8 mouse cellular contexts compared by ENCODE assay signal in genomic region chrX:36816368-36816899, GRCm38 (mm10). TPM values are rescaled to one million over a fixed set of nuclear protein-coding genes. Genes with fewer than 3 reads are reported as not detected.
A peak's percentile ranks its signal among the peaks of the same experiment; 100 is the strongest.
DNase-seq lines count a peak whose midpoint lies in the region; ATAC-seq and TF ChIP-seq lines count a peak whose summit lies in the region.

No protein-coding gene starts in this region.

- H3K9ac ChIP-seq in liver, embryonic 12.5 days, result no peak overlapping the region
- H3K9ac ChIP-seq in forebrain, embryonic 12.5 days, result no peak overlapping the region
- H3K9ac ChIP-seq in limb, embryonic 12.5 days (replicated peaks), result no peak overlapping the region
- H3K9ac ChIP-seq in stomach, embryonic 14.5 days (replicated peaks; ENCODE audit: low read depth, low read length), result no peak overlapping the region

- WGBS in liver, embryonic 12.5 days (ENCODE audit: insufficient replicate concordance), result 50% methylated on average over 8 of the region's 8 CpGs
- 28% methylated on average over 8 of the region's 8 CpGs for WGBS in forebrain, embryonic 12.5 days
- WGBS in limb, embryonic 12.5 days, result 42% methylated on average over 8 of the region's 8 CpGs
- 24% methylated on average over 8 of the region's 8 CpGs for WGBS in stomach, embryonic 14.5 days
- WGBS in thymus, adult 2 months, result 83% methylated on average over 8 of the region's 8 CpGs

- no peaks in the 10 kb centered on the region for H3K27me3 ChIP-seq in liver, embryonic 12.5 days (replicated peaks)
- no peaks in the 10 kb centered on the region for H3K27me3 ChIP-seq in forebrain, embryonic 12.5 days
- no peaks in the 10 kb centered on the region for H3K27me3 ChIP-seq in limb, embryonic 12.5 days
- no peaks in the 10 kb centered on the region for H3K27me3 ChIP-seq in stomach, embryonic 14.5 days (ENCODE audit: control insufficient read depth, insufficient read depth, low read length)
- H3K27me3 ChIP-seq in thymus, adult 2 months (ENCODE audit: control insufficient read depth, insufficient read depth, low read length), result no peaks in the 10 kb centered on the region

- peak overlapping the region; percentile 66 for H3K4me2 ChIP-seq in liver, embryonic 12.5 days
- H3K4me2 ChIP-seq in forebrain, embryonic 12.5 days, result peak overlapping the region; percentile 36
- H3K4me2 ChIP-seq in limb, embryonic 12.5 days, result peak overlapping the region; percentile 48
- peak overlapping the region; percentile 34; the same call in 1 of the 2 replicates for H3K4me2 ChIP-seq in stomach, embryonic 14.5 days (replicated peaks; ENCODE audit: low read depth, low read length)

- H3K36me3 ChIP-seq in liver, embryonic 12.5 days, result no peaks in the 10 kb centered on the region
- H3K36me3 ChIP-seq in forebrain, embryonic 12.5 days (replicated peaks), result no peaks in the 10 kb centered on the region
- no peaks in the 10 kb centered on the region for H3K36me3 ChIP-seq in limb, embryonic 12.5 days
- H3K36me3 ChIP-seq in stomach, embryonic 14.5 days (ENCODE audit: control insufficient read depth, insufficient read depth, low read length), result no peaks in the 10 kb centered on the region
- no peaks in the 10 kb centered on the region for H3K36me3 ChIP-seq in thymus, adult 2 months (ENCODE audit: control insufficient read depth, insufficient read depth, low read length)

- no peak for DNase-seq in liver
- DNase-seq in urinary bladder, postnatal 10 days (ENCODE audit: low spot score), result no peak
- DNase-seq in adrenal gland, postnatal 14 days, result no peak
- no peak for DNase-seq in thymus, adult 2 months

- TF ChIP-seq POLR2A in thymus, adult 2 months (IDR thresholded peaks at IDR 0.05; ENCODE audit: control insufficient read depth, extremely low read depth, insufficient read depth, low read length, poor library complexity), result no peak

- no peak for ATAC-seq in liver, embryonic 12.5 days
- ATAC-seq in forebrain, embryonic 12.5 days (ENCODE audit: low FRiP score), result peak; percentile 44
- ATAC-seq in limb, embryonic 12.5 days (ENCODE audit: insufficient number of reproducible peaks, insufficient read depth, low FRiP score, low TSS enrichment, low read depth), result no peak
- peak; percentile 8; the same call in 1 of the 2 replicates for ATAC-seq in stomach, embryonic 14.5 days (ENCODE audit: insufficient number of reproducible peaks, insufficient read depth, low FRiP score, low read depth)

- H3K4me1 ChIP-seq in liver, embryonic 12.5 days, result peaks cover 12% of the 10 kb centered on the region
- peaks cover 13% of the 10 kb centered on the region for H3K4me1 ChIP-seq in forebrain, embryonic 12.5 days
- peaks cover 7% of the 10 kb centered on the region; the same call in 1 of the 2 replicates for H3K4me1 ChIP-seq in limb, embryonic 12.5 days (replicated peaks)
- no peaks in the 10 kb centered on the region for H3K4me1 ChIP-seq in stomach, embryonic 14.5 days (ENCODE audit: control insufficient read depth, insufficient read depth, low read length)
- no peaks in the 10 kb centered on the region for H3K4me1 ChIP-seq in thymus, adult 2 months (replicated peaks; ENCODE audit: control insufficient read depth, insufficient read depth, low read length)

- no peaks in the 10 kb centered on the region for H3K9me3 ChIP-seq in liver, embryonic 12.5 days (replicated peaks)
- no peaks in the 10 kb centered on the region for H3K9me3 ChIP-seq in forebrain, embryonic 12.5 days
- no peaks in the 10 kb centered on the region for H3K9me3 ChIP-seq in limb, embryonic 12.5 days
- H3K9me3 ChIP-seq in stomach, embryonic 14.5 days (ENCODE audit: control insufficient read depth, low read depth, low read length), result no peaks in the 10 kb centered on the region

- TF ChIP-seq CTCF in thymus, adult 2 months (IDR thresholded peaks at IDR 0.05; ENCODE audit: borderline replicate concordance, control insufficient read depth, extremely low read depth, insufficient read depth, low read length, poor library complexity), result no peak

- H3K4me3 ChIP-seq in liver, embryonic 12.5 days, result peak overlapping the region; percentile 32
- peak overlapping the region; percentile 8; the same call in 1 of the 2 replicates for H3K4me3 ChIP-seq in forebrain, embryonic 12.5 days (replicated peaks)
- H3K4me3 ChIP-seq in limb, embryonic 12.5 days (replicated peaks), result peak overlapping the region; percentile 16
- no peak overlapping the region for H3K4me3 ChIP-seq in stomach, embryonic 14.5 days (ENCODE audit: low read depth, low read length)
- H3K4me3 ChIP-seq in thymus, adult 2 months (ENCODE audit: control insufficient read depth, insufficient read depth, low read length), result no peak overlapping the region

- 0 out of 2 replicates have a peak overlapping the region, but pooled peaks have one; percentile 66 for H3K27ac ChIP-seq in liver, embryonic 12.5 days
- H3K27ac ChIP-seq in forebrain, embryonic 12.5 days, result peak overlapping the region; percentile 90
- peak overlapping the region; percentile 82; the same call in 1 of the 2 replicates for H3K27ac ChIP-seq in limb, embryonic 12.5 days
- peak overlapping the region; percentile 69; the same call in 1 of the 2 replicates for H3K27ac ChIP-seq in stomach, embryonic 14.5 days (ENCODE audit: low read length)
- H3K27ac ChIP-seq in thymus, adult 2 months (ENCODE audit: control insufficient read depth, insufficient read depth, low read length), result no peak overlapping the region

RNA-seq across cellular contexts. Expression of gene Slc25a5, which starts 21.0 kb away (rescaled TPM):
- polyA plus RNA-seq in liver, embryonic 12.5 days (2016; fragmentation: Nextera tagmentation; extraction: Ambion mirVana), result 641 and 655 TPM in 2 replicates
- polyA plus RNA-seq in forebrain, embryonic 12.5 days (2016; fragmentation: Nextera tagmentation; extraction: Ambion mirVana), result 694 and 710 TPM in 2 replicates
- polyA plus RNA-seq in limb, embryonic 12.5 days (2016; fragmentation: Nextera tagmentation; extraction: Ambion mirVana), result 417 and 433 TPM in 2 replicates
- polyA plus RNA-seq in stomach, embryonic 14.5 days (2014; fragmentation: Nextera tagmentation; extraction: Ambion mirVana), result 560 and 599 TPM in 2 replicates
- total RNA-seq in adrenal gland, postnatal 14 days (2021), result 588 and 637 TPM in 2 replicates
- polyA plus RNA-seq in thymus, adult 2 months (2012; rRNA removed), result 920 and 977 TPM in 2 replicates

RNA-seq across cellular contexts. Expression of gene Ube2a, which starts 57.3 kb away (rescaled TPM):
- 88.0 and 89.9 TPM in 2 replicates for polyA plus RNA-seq in liver, embryonic 12.5 days (2016; fragmentation: Nextera tagmentation; extraction: Ambion mirVana)
- polyA plus RNA-seq in forebrain, embryonic 12.5 days (2016; fragmentation: Nextera tagmentation; extraction: Ambion mirVana), result 120 and 122 TPM in 2 replicates
- polyA plus RNA-seq in limb, embryonic 12.5 days (2016; fragmentation: Nextera tagmentation; extraction: Ambion mirVana), result 123 and 124 TPM in 2 replicates
- polyA plus RNA-seq in stomach, embryonic 14.5 days (2014; fragmentation: Nextera tagmentation; extraction: Ambion mirVana), result 113 and 121 TPM in 2 replicates
- total RNA-seq in adrenal gland, postnatal 14 days (2021), result 62.5 and 64.4 TPM in 2 replicates
- 45.9 and 53.4 TPM in 2 replicates for polyA plus RNA-seq in thymus, adult 2 months (2012; rRNA removed)

RNA-seq across cellular contexts. Expression of gene C330007P06Rik, which starts 57.5 kb away (rescaled TPM):
- polyA plus RNA-seq in liver, embryonic 12.5 days (2016; fragmentation: Nextera tagmentation; extraction: Ambion mirVana), result 18.5 and 22.2 TPM in 2 replicates
- polyA plus RNA-seq in forebrain, embryonic 12.5 days (2016; fragmentation: Nextera tagmentation; extraction: Ambion mirVana), result 33.0 and 33.5 TPM in 2 replicates
- polyA plus RNA-seq in limb, embryonic 12.5 days (2016; fragmentation: Nextera tagmentation; extraction: Ambion mirVana), result 32.9 and 33.2 TPM in 2 replicates
- polyA plus RNA-seq in stomach, embryonic 14.5 days (2014; fragmentation: Nextera tagmentation; extraction: Ambion mirVana), result 34.5 and 35.0 TPM in 2 replicates
- total RNA-seq in adrenal gland, postnatal 14 days (2021), result 47.0 and 51.0 TPM in 2 replicates
- 15.3 and 18.9 TPM in 2 replicates for polyA plus RNA-seq in thymus, adult 2 months (2012; rRNA removed)

Comparison
In these comparisons a context has a peak if more than half of its experiments do, and no peak if none do; other contexts are left out.
1. ATAC-seq: peak in forebrain, embryonic 12.5 days (single experiment) and stomach, embryonic 14.5 days (single experiment); none in liver, embryonic 12.5 days (single experiment) and limb, embryonic 12.5 days (single experiment).
2. H3K4me3 ChIP-seq: peak in liver, embryonic 12.5 days (single experiment), forebrain, embryonic 12.5 days (single experiment) and limb, embryonic 12.5 days (single experiment); none in stomach, embryonic 14.5 days (single experiment) and thymus, adult 2 months (single experiment).
3. Peak in every context shown above with its lines, with median percentiles within 50 percentile points of each other: H3K4me2 ChIP-seq.